Mouse (Mus musculus) adrenal gland (tissue): ENCODE measurements around the gene Cela2a.

Source experiments
- intact Hi-C: fragments of 180-260 bp; cut with DNase I; formaldehyde crosslinking; loops from one replicate; pipeline ENCODE4 v1.15.1; 2025

Cela2a gene

GRCm38 (mm10) chr4:141769501-141770160 is 56.3 kb downstream of the Cela2a start:
- intact Hi-C loops, result no loop called here

- intact Hi-C loops, result no loop called here
Observed at GRCm38 (mm10) chr4:141767353-141768036, 58.5 kb downstream of the Cela2a start.

GRCm38 (mm10) chr4:141766668-141767352 is 59.1 kb downstream of the Cela2a start:
- intact Hi-C loops, result no loop called here

GRCm38 (mm10) chr4:141766316-141766667 is 59.7 kb downstream of the Cela2a start:
- intact Hi-C loops, result no loop called here

- intact Hi-C loops, result no loop called here
Observed at GRCm38 (mm10) chr4:141765008-141765407, 61.0 kb downstream of the Cela2a start.
